Mouse (Mus musculus) CH12.LX (cell line): ENCODE measurements around the gene Nyap1. TPM values are rescaled to one million over a fixed set of nuclear protein-coding genes. Genes with fewer than 3 reads are reported as not detected.

Experiments used
- DNase-seq: peaks from one replicate; pipeline ENCODE4 v3.0.0-alpha.2; 2013; ENCODE audit errors: extremely low read depth
- H3K27ac ChIP-seq: 2 replicates; pipeline ENCODE4 v1.5.1; 2012; ENCODE audit warnings: low read depth, mild to moderate bottlenecking, control low read depth, moderate library complexity; ENCODE audit not compliant: insufficient read depth
- H3K27me3 ChIP-seq: replicated peaks from 2 replicates; pipeline ENCODE3; 2012; ENCODE audit warnings: inconsistent platforms
- H3K36me3 ChIP-seq, 2 experiments: replicated peaks in 1 of 2; 2 replicates each; pipeline versions ENCODE3 to v1.6.1; 2012; ENCODE audit warnings: inconsistent platforms in 1 of 2, low read length in 1 of 2, mild to moderate bottlenecking in 1 of 2, mixed read lengths in 1 of 2, moderate library complexity in 1 of 2; ENCODE audit not compliant: control insufficient read depth in 1 of 2, insufficient read depth in 1 of 2
- H3K4me1 ChIP-seq, 2 experiments: 2 replicates each; pipeline ENCODE4 v1.6.1; 2012; ENCODE audit warnings: inconsistent platforms in 1 of 2, moderate library complexity in 1 of 2; ENCODE audit not compliant: insufficient read depth in 2 of 2, control insufficient read depth in 1 of 2
- H3K4me2 ChIP-seq: 2 replicates; pipeline ENCODE4 v1.6.1; 2012; ENCODE audit warnings: low read depth, mild to moderate bottlenecking, control low read depth; ENCODE audit not compliant: poor library complexity, insufficient read depth, severe bottlenecking
- H3K4me3 ChIP-seq, 3 experiments: fragments of 150-350 bp in 1 of 3; sonication (generic) in 1 of 3; replicated peaks in 1 of 3; 2 replicates each; pipeline versions ENCODE3 to v1.5.1; 2011 to 2012; ENCODE audit warnings: low read depth in 2 of 3, low read length in 2 of 3, mild to moderate bottlenecking in 2 of 3, moderate library complexity in 2 of 3, control low read depth in 1 of 3, improper control_type of control experiment in 1 of 3, inconsistent platforms in 1 of 3, mixed read lengths in 1 of 3; ENCODE audit not compliant: poor library complexity in 1 of 3
- H3K79me2 ChIP-seq: replicated peaks from 2 replicates; pipeline ENCODE4 v1.6.1; 2012; ENCODE audit warnings: mild to moderate bottlenecking, moderate library complexity; ENCODE audit not compliant: control insufficient read depth, poor library complexity, insufficient read depth, severe bottlenecking; ENCODE audit errors: extremely low read depth
- H3K9ac ChIP-seq: 2 replicates; pipeline ENCODE4 v1.6.1; 2012; ENCODE audit warnings: low read depth, mild to moderate bottlenecking, control low read depth, moderate library complexity; ENCODE audit not compliant: insufficient read depth
- H3K9me3 ChIP-seq: replicated peaks from 2 replicates; pipeline ENCODE3; 2012; ENCODE audit warnings: low read length, inconsistent platforms, mixed read lengths
- BHLHE40 ChIP-seq: IDR thresholded peaks from 2 replicates; pipeline ENCODE4 v1.6.1; 2011; ENCODE audit warnings: mild to moderate bottlenecking, low read depth, low read length, improper control_type of control experiment
- CHD1 ChIP-seq: IDR thresholded peaks from 2 replicates; pipeline ENCODE4 v1.6.1; 2012; ENCODE audit warnings: low read depth, low read length, improper control_type of control experiment, inconsistent platforms
- CHD2 ChIP-seq: IDR thresholded peaks from 2 replicates; pipeline ENCODE4 v1.6.1; 2011; ENCODE audit warnings: low read length, improper control_type of control experiment
- E2F4 ChIP-seq: IDR thresholded peaks from 2 replicates; pipeline ENCODE4 v1.6.1; 2011; ENCODE audit warnings: low read depth, low read length, improper control_type of control experiment; ENCODE audit not compliant: insufficient replicate concordance
- ELF1 ChIP-seq: IDR thresholded peaks from 2 replicates; pipeline ENCODE4 v1.6.1; 2014; ENCODE audit warnings: low read depth, mild to moderate bottlenecking, inconsistent platforms, low read length, improper control_type of control experiment
- EP300 ChIP-seq: IDR thresholded peaks from 2 replicates; pipeline ENCODE4 v1.6.1; 2011; ENCODE audit warnings: low read length, improper control_type of control experiment
- GABPA ChIP-seq: IDR thresholded peaks from 2 replicates; pipeline ENCODE4 v1.6.1; 2012; ENCODE audit warnings: low read depth, low read length, improper control_type of control experiment, inconsistent platforms; ENCODE audit not compliant: insufficient replicate concordance
- HCFC1 ChIP-seq: IDR thresholded peaks from 2 replicates; pipeline ENCODE4 v1.6.1; 2012; ENCODE audit warnings: low read depth, mild to moderate bottlenecking, inconsistent platforms, low read length, improper control_type of control experiment
- IRF4 ChIP-seq: IDR thresholded peaks from 2 replicates; pipeline ENCODE4 v1.6.1; 2014; ENCODE audit warnings: low read depth, mild to moderate bottlenecking, inconsistent platforms, low read length, improper control_type of control experiment
- JUN ChIP-seq: IDR thresholded peaks from 2 replicates; pipeline ENCODE4 v1.6.1; 2011; ENCODE audit warnings: low read depth, mild to moderate bottlenecking, low read length, improper control_type of control experiment, moderate library complexity; ENCODE audit not compliant: insufficient read depth
- JUND ChIP-seq: conservative IDR thresholded peaks from 2 replicates; pipeline ENCODE4 v1.6.1; 2011; ENCODE audit warnings: low read depth, low read length, improper control_type of control experiment
- KAT2A ChIP-seq: IDR thresholded peaks from 2 replicates; pipeline ENCODE4 v1.6.1; 2012; ENCODE audit warnings: low read length, improper control_type of control experiment, inconsistent platforms; ENCODE audit not compliant: insufficient replicate concordance
- MAFK ChIP-seq: IDR thresholded peaks from 2 replicates; pipeline ENCODE4 v1.6.1; 2011; ENCODE audit warnings: low read length, improper control_type of control experiment; ENCODE audit not compliant: insufficient replicate concordance
- MAX ChIP-seq: IDR thresholded peaks from 2 replicates; pipeline ENCODE4 v1.6.1; 2011; ENCODE audit warnings: low read length, improper control_type of control experiment
- MAZ ChIP-seq: IDR thresholded peaks from 2 replicates; pipeline ENCODE4 v1.6.1; 2012; ENCODE audit warnings: low read depth, mild to moderate bottlenecking, inconsistent platforms, low read length, improper control_type of control experiment, moderate library complexity
- MEF2A ChIP-seq: IDR thresholded peaks from 2 replicates; pipeline ENCODE4 v1.6.1; 2014; ENCODE audit warnings: low read depth, mild to moderate bottlenecking, inconsistent platforms, low read length, improper control_type of control experiment, borderline replicate concordance
- MXI1 ChIP-seq: IDR thresholded peaks from 2 replicates; pipeline ENCODE4 v1.6.1; 2011; ENCODE audit warnings: mild to moderate bottlenecking, low read depth, low read length, improper control_type of control experiment
- NELFE ChIP-seq: IDR thresholded peaks from 2 replicates; pipeline ENCODE4 v1.6.1; 2011; ENCODE audit warnings: low read depth, low read length, improper control_type of control experiment
- NRF1 ChIP-seq: IDR thresholded peaks from 2 replicates; pipeline ENCODE4 v1.6.1; 2014; ENCODE audit warnings: low read depth, mild to moderate bottlenecking, inconsistent platforms, low read length, improper control_type of control experiment, moderate library complexity
- PAX5 ChIP-seq: IDR thresholded peaks from 2 replicates; pipeline ENCODE4 v1.6.1; 2012; ENCODE audit warnings: low read length, inconsistent platforms, mixed read lengths
- POLR2A ChIP-seq: IDR thresholded peaks from 2 replicates; pipeline ENCODE4 v1.6.1; 2011; ENCODE audit warnings: low read depth, mild to moderate bottlenecking, improper control_type of control experiment, low read length
- POLR2AphosphoS2 ChIP-seq: IDR thresholded peaks from 2 replicates; pipeline ENCODE4 v1.6.1; 2011; ENCODE audit warnings: low read depth, low read length, improper control_type of control experiment
- RCOR1 ChIP-seq: conservative IDR thresholded peaks from 2 replicates; pipeline ENCODE4 v1.6.1; 2012; ENCODE audit warnings: low read depth, mild to moderate bottlenecking, inconsistent platforms, low read length, improper control_type of control experiment
- SIN3A ChIP-seq: IDR thresholded peaks from 2 replicates; pipeline ENCODE4 v1.6.1; 2012; ENCODE audit warnings: low read length, improper control_type of control experiment, inconsistent platforms
- SMC3 ChIP-seq: IDR thresholded peaks from 2 replicates; pipeline ENCODE4 v1.6.1; 2011; ENCODE audit warnings: low read depth, low read length, improper control_type of control experiment
- TBP ChIP-seq: conservative IDR thresholded peaks from 2 replicates; pipeline ENCODE4 v1.6.1; 2011; ENCODE audit warnings: low read depth, low read length, improper control_type of control experiment
- UBTF ChIP-seq: IDR thresholded peaks from 2 replicates; pipeline ENCODE4 v1.6.1; 2012; ENCODE audit warnings: low read depth, mild to moderate bottlenecking, inconsistent platforms, low read length, improper control_type of control experiment, moderate library complexity
- USF1 ChIP-seq: IDR thresholded peaks from 2 replicates; pipeline ENCODE4 v1.6.1; 2014; ENCODE audit warnings: low read depth, mild to moderate bottlenecking, inconsistent platforms, low read length, improper control_type of control experiment
- ZC3H11A ChIP-seq: IDR thresholded peaks from 2 replicates; pipeline ENCODE4 v1.6.1; 2012; ENCODE audit warnings: low read depth, mild to moderate bottlenecking, inconsistent platforms, low read length, improper control_type of control experiment
- ZKSCAN1 ChIP-seq: IDR thresholded peaks from 2 replicates; pipeline ENCODE4 v1.6.1; 2012; ENCODE audit warnings: low read depth, inconsistent platforms, low read length, improper control_type of control experiment, borderline replicate concordance
- ZMIZ1 ChIP-seq: IDR thresholded peaks from 2 replicates; pipeline ENCODE4 v1.6.1; 2012; ENCODE audit warnings: low read depth, mild to moderate bottlenecking, inconsistent platforms, low read length, improper control_type of control experiment
- ZNF384 ChIP-seq: IDR thresholded peaks from 2 replicates; pipeline ENCODE4 v1.6.1; 2012; ENCODE audit warnings: low read depth, low read length, improper control_type of control experiment, inconsistent platforms
- dilution Hi-C: fragments of 300-500 bp; cut with MboI; formaldehyde crosslinking; loops from 2 replicates; pipeline ENCODE4 v1.14.3; 2020; ENCODE audit warnings: low sequenced_read_pairs; ENCODE audit not compliant: extremely low pct_unique_long_range_greater_than_20kb, extremely low pct_ligation_motif_present
- in situ Hi-C: fragments of 300-500 bp; cut with MboI; formaldehyde crosslinking; loops from 3 replicates; pipeline ENCODE4 v1.14.3; 2019; ENCODE audit warnings: low sequenced_read_pairs, low pct_ligation_motif_present, low pct_unique_long_range_greater_than_20kb, mixed read lengths
- polyA plus RNA-seq: library from polyadenylated mRNA; unstranded; fragments of >175 nt; gene quantifications from 2 replicates; pipeline ENCODE4 v1.2.1, GENCODE M21; 2012; ENCODE audit warnings: low read depth; ENCODE audit not compliant: insufficient read length
- total RNA-seq, 2 experiments: library from RNA; depleted of rRNA; stranded (reverse); fragments of 300-350 nt in 1 of 2; fragments of >200 nt in 1 of 2; gene quantifications; 2 replicates each; pipeline ENCODE4 v1.2.3; 2012 to 2014

Gene Nyap1
- total and polyA plus RNA-seq, 3 experiments, result 0.28 to 1.4 (median 0.43) TPM

- TF ChIP-seq MAZ (peak; percentile 1; the same call in 1 of the 2 replicates), GABPA (no peak), KAT2A (no peak), ELF1 (peak; percentile 26), PAX5 (no peak), IRF4 (no peak)
Observed at GRCm38 (mm10) chr5:137746282-137746850, 5.0 kb upstream of the Nyap1 start (continued).

- Histone ChIP-seq H3K4me2 (peak within 1 kb of the TSS; percentile 72), H3K4me3 (peak within 1 kb of the TSS; percentile 66 to 97 (median 79)), H3K9me3 (no peaks in the 10 kb centered on the region), H3K9ac (peak within 1 kb of the TSS; percentile 78), H3K4me1 (peaks cover 6 to 37% of the 10 kb centered on the region in 2 experiments), H3K36me3 (peaks cover 0 to 12% of the 10 kb centered on the region in 2 experiments), H3K27ac (peak within 1 kb of the TSS; percentile 63), H3K27me3 (peaks cover 10% of the 10 kb centered on the region), H3K79me2 (peaks cover 32% of the 10 kb centered on the region)
- in situ Hi-C loops (no loop called here), dilution Hi-C loops (no loop called here)
- DNase-seq, result peak; percentile 90
- no peak for TF ChIP-seq PAX5
- TF ChIP-seq MEF2A, result peak; percentile 52; the same call in 1 of the 2 replicates
- TF ChIP-seq ELF1, result peak; percentile 95
- no peak for TF ChIP-seq ZC3H11A
- no peak for TF ChIP-seq TBP
- TF ChIP-seq RCOR1, result no peak
- TF ChIP-seq UBTF, result no peak; the same call in 1 of the 2 replicates
- no peak for TF ChIP-seq ZKSCAN1
- TF ChIP-seq JUN, result no peak
- TF ChIP-seq SIN3A, result peak; percentile 98
- no peak for TF ChIP-seq MAFK
- peak; percentile 78 for TF ChIP-seq POLR2A
- TF ChIP-seq SMC3, result no peak
- peak; percentile 46; the same call in 1 of the 2 replicates for TF ChIP-seq USF1
- no peak for TF ChIP-seq EP300
- no peak for TF ChIP-seq CHD1
- peak; percentile 67 for TF ChIP-seq HCFC1
- TF ChIP-seq POLR2AphosphoS2, result no peak; the same call in 1 of the 2 replicates
- TF ChIP-seq ZMIZ1, result no peak; the same call in 1 of the 2 replicates
- TF ChIP-seq ZNF384, result peak; percentile 83; the same call in 1 of the 2 replicates
- peak; percentile 64; the same call in 1 of the 2 replicates for TF ChIP-seq BHLHE40
- peak; percentile 70 for TF ChIP-seq NRF1
- 0 out of 2 replicates have a peak, but pooled peaks have one; percentile 47 for TF ChIP-seq KAT2A
- TF ChIP-seq E2F4, result no peak
- peak; percentile 55 for TF ChIP-seq NELFE
- peak; percentile 90 for TF ChIP-seq MXI1
- no peak for TF ChIP-seq JUND
- peak; percentile 85; the same call in 1 of the 2 replicates for TF ChIP-seq MAX
- peak; percentile 53; the same call in 1 of the 2 replicates for TF ChIP-seq IRF4
- peak; percentile 81 for TF ChIP-seq CHD2
- peak; percentile 96; the same call in 1 of the 2 replicates for TF ChIP-seq MAZ
Observed at GRCm38 (mm10) chr5:137745214-137746171, 4.1 kb upstream of the Nyap1 start, which contains the start of gene Tsc22d4. TSS of gene Tsc22d4 (plus strand) at chr5:137745730.
